Mouse (Mus musculus): ENCODE data around the gene 4930544D05Rik. TPM values are rescaled to one million over a fixed set of nuclear protein-coding genes. Genes with fewer than 3 reads are reported as not detected.

4930544D05Rik gene
- total RNA-seq, 4 experiments from 2014 or later = not detected

GRCm38 (mm10) chr11:70644564-70645103, 29.0 kb downstream of the 4930544D05Rik start:
- DNase-seq = no peak

DNA sequence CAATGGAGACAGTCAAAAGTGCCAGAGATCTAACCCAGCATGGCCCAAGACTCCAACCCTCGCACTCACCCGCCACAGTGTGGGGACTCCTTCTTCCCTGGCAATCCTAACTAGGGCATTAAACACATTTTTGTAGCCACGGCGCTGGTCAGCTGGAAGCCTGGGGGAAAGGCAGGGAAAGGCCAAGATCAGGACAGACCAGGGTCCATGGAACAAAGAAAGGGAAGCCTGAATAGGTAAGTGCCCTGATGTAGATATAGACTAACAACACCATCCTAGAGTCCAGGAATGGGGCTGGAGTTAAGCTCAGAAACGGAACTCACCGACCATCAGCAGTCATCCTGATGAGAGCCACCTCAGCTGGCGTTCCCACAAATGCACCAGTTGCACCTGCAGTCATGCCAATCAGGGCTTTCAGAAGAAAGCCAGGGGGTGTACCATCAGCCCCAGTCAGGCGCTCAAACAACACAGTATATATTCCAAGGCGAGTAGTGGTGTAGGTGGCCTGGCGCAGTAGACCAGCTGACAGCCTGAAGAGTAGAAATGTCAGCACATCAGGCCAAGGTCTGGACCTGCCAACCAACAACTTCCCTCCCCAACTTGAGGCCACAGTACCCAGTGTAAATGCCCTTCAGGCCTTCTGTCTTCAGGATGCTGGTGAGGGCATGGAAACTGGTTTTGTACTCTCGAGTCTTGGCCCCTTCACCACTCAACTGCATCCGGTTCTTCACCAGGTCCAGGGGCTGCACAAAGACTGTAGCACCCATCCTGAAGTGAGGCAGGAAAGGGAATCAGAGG, 30.0 kb downstream of the 4930544D05Rik start:
- no peak for DNase-seq

DNA sequence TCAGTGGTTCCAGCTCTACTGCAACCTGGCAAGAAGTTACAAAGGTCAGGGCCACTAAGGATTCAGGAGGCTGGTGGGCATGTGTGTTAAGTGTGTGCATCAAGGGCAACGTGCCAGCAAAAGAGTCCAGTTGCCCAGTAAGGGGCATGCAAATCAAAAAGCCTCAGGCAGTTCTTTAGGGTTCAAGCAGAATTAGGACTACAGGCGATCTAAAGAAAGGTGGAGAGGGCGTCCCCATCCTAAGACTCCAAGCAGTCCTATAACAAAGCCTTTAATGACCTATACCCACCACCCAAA, 30.6 kb downstream of the 4930544D05Rik start:
- no peak for DNase-seq

DNA sequence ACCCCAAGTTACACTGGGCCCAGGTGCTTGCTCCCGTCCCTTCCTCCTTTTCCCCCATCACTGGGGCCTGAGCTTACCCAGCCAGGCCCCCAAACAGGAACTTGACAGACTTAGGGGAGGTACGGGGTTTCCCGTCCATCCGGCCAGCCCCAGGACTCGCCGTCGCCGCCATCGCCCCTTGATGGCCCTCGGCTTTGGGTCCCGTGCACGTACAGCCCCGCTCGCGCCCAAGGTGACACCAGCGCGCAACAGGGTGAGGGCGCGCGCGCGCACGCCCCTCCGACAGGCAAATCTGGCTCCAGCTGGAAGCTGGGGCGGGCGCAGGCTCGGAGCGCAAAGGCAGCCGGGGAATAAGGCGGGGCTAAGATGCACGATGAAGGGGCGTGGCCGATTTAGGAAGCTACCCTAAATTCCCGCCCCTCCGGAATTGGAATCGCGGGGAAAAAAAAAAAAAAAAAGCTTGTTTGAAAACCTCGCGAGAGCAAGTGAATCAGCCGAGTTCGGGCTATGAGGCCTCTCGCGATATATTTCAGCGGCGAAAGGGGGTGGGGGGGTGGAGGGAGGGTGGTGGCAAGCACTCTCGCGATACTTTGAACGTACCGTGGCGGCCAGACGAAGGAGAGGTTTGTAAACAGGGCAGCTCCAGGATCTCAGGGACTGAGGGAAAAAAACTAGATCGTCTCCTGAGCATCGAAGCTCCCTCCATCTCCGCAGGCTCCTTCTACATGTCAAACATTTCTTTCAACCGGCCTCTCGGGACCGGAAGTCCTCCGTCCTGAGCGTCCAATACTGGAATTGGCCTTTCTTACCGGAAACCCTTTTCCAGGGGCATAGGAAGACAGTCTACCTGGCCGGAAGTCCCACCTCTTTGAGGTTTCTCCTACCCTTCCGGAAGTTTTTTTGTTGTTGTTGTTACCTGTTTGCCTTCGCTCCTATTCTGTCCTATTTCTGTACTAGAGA, 31.3 kb downstream of the 4930544D05Rik start, which contains the start of the genes Rnf167 and Slc25a11:
Rnf167 (plus strand) TSS at position 545 of the 960 bp plus-strand sequence.
Slc25a11 (minus strand) TSS at position 789 of the 960 bp plus-strand sequence.
- DNase-seq = peak; percentile 95

DNA sequence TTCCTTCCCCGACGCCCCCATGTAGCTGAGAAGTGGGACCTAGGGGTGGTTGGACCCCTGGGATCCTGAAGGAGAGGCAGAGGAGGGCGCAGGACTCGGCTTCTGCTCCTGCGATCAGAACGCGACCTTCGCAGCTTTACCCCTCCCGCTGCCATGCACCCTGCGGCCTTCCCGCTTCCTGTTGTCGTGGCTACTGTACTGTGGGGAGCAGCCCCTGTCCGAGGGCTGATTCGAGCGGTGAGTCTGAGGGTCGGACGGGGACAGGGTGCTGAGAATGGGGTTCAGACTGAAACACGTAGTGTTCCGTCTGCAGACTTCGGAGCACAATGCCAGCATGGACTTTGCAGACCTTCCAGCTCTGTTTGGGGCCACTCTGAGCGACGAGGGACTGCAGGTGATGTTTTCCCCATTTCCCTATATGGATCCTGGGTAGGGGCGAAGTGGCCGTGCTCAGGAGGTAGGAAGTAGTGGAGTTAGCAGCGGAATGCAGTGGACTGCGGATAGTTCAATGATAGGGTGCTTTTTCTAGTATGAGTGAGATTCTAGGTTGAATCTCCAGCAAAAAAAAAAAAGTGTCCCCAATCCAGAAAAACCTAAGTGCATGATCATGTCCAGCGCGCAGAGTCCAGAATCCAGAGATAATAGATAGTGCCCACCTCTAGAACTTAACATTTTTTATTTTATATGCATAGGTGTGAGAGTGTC, 32.2 kb downstream of the 4930544D05Rik start:
- peak; percentile 52 for DNase-seq

- DNase-seq = no peak
These were observed 32.9 kb downstream of the 4930544D05Rik start for GRCm38 (mm10) chr11:70648512-70648911.

GRCm38 (mm10) chr11:70649185-70649734, 33.6 kb downstream of the 4930544D05Rik start:
- DNase-seq = no peak

GRCm38 (mm10) chr11:70650322-70651175, 34.9 kb downstream of the 4930544D05Rik start:
- DNase-seq = no peak

- DNase-seq = peak; percentile 64
These were observed 35.7 kb downstream of the 4930544D05Rik start for GRCm38 (mm10) chr11:70651391-70651790.

DNA sequence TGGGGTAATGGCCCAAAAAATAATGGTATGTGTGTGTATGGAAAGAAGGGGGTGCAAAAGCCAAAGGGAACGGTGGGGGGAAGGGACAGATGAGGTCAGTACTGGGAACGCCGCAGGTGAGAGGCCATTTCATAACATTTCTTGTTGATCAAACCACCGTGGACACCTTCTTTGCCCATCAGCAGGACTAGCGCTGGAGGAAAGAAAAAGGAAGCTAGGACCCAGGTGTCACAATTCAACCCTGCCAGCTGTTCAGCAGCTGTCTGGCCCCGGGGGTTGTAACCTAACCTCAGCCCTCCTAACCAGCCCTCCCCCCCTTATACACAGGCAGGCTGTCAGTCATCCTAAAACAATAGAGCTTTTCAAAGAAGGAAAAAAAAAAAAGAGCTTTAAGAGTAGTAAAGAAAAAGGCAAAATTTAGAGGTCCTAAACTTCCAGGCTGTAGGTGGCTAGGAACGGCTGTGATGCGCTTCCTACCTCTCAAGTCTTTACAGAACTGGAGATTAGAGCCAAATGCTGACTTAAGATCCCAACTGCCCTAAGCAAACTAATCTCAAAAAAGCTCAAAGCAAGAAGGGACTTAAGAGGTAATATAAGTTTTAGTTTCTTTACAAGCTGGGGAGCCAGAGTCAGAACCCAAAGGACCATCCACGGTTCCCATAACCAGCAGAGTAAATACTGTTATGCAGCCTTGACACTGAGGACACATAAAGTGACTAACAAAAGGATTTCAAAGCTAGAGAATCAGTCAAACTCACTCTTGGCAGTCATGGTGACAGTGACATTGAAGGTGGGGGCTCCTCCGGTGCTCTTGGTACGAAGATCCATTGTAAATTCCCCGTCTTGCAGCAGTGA, 36.6 kb downstream of the 4930544D05Rik start:
- DNase-seq = no peak

GRCm38 (mm10) chr11:70652884-70653344, 37.3 kb downstream of the 4930544D05Rik start:
- no peak for DNase-seq

GRCm38 (mm10) chr11:70653345-70654197, 37.9 kb downstream of the 4930544D05Rik start:
- DNase-seq = peak; percentile 68

GRCm38 (mm10) chr11:70654198-70654922, 38.7 kb downstream of the 4930544D05Rik start, which contains the start of gene Pfn1:
Gene Pfn1 (minus strand): TSS chr11:70654644.
- DNase-seq = peak; percentile 54

GRCm38 (mm10) chr11:70654923-70655570, 39.4 kb downstream of the 4930544D05Rik start:
- peak; percentile 79 for DNase-seq

GRCm38 (mm10) chr11:70655571-70656455, 40.2 kb downstream of the 4930544D05Rik start:
- DNase-seq = peak; percentile 68

- no peak for DNase-seq
These were observed 40.8 kb downstream of the 4930544D05Rik start for GRCm38 (mm10) chr11:70656456-70656927.
